Mouse (Mus musculus) testis, adult 2 months (tissue): ENCODE results near the gene Heatr4. TPM values are rescaled to one million over a fixed set of nuclear protein-coding genes. Genes with fewer than 3 reads are reported as not detected.
A peak's percentile ranks its signal among the peaks of the same experiment; 100 is the strongest.

Experiments used
- H3K27ac ChIP-seq: fragments of 200-500 bp; 2 replicates; pipeline ENCODE4 v1.5.1; 2012; ENCODE audit warnings: low read depth, low read length; ENCODE audit not compliant: control insufficient read depth, insufficient read depth
- H3K27me3 ChIP-seq: fragments of 200-500 bp; 2 replicates; pipeline ENCODE4 v1.6.1; 2012; ENCODE audit warnings: mild to moderate bottlenecking, low read length, moderate library complexity; ENCODE audit not compliant: control insufficient read depth, insufficient read depth
- H3K36me3 ChIP-seq: fragments of 200-500 bp; 2 replicates; pipeline ENCODE4 v1.6.1; 2012; ENCODE audit warnings: mild to moderate bottlenecking, low read length; ENCODE audit not compliant: control insufficient read depth, insufficient read depth
- H3K4me1 ChIP-seq: fragments of 200-500 bp; 2 replicates; pipeline ENCODE4 v1.6.1; 2012; ENCODE audit warnings: low read length; ENCODE audit not compliant: control insufficient read depth, insufficient read depth
- H3K4me3 ChIP-seq: fragments of 200-500 bp; 2 replicates; pipeline ENCODE4 v1.5.1; 2012; ENCODE audit warnings: low read depth, mild to moderate bottlenecking, low read length, moderate library complexity, mixed read lengths; ENCODE audit not compliant: control insufficient read depth
- CTCF ChIP-seq: fragments of 200-500 bp; IDR thresholded peaks from 2 replicates; pipeline ENCODE4 v1.5.1; 2012; ENCODE audit warnings: low read depth, mild to moderate bottlenecking, inconsistent platforms, low read length, moderate library complexity; ENCODE audit not compliant: control insufficient read depth, insufficient read depth, insufficient replicate concordance
- POLR2A ChIP-seq: fragments of 200-500 bp; IDR thresholded peaks from 2 replicates; pipeline ENCODE4 v1.6.1; 2012; ENCODE audit warnings: low read depth, mild to moderate bottlenecking, inconsistent platforms, low read length, moderate library complexity; ENCODE audit not compliant: control insufficient read depth
- polyA plus RNA-seq: library from polyadenylated mRNA; depleted of rRNA; stranded (reverse); fragments of >200 nt; gene quantifications from 2 replicates; pipeline ENCODE4 v1.2.3, GENCODE M21; 2012

Heatr4 gene
- polyA plus RNA-seq, 1 experiment = 33.7 TPM

- TF ChIP-seq CTCF (no peak), POLR2A (no peak)
- H3K4me3 ChIP-seq = no peak overlapping the region
- peaks cover 4% of the 10 kb centered on the region for H3K4me1 ChIP-seq
- no peaks in the 10 kb centered on the region for H3K27me3 ChIP-seq
- no peaks in the 10 kb centered on the region for H3K36me3 ChIP-seq
- no peak overlapping the region for H3K27ac ChIP-seq
Observed at GRCm38 (mm10) chr12:83925160-83925703, 59.4 kb downstream of the Heatr4 start.

- Histone ChIP-seq H3K4me1 (peaks cover 7% of the 10 kb centered on the region), H3K4me3 (no peak overlapping the region), H3K27ac (no peak overlapping the region), H3K36me3 (no peaks in the 10 kb centered on the region), H3K27me3 (no peaks in the 10 kb centered on the region)
- no peak for TF ChIP-seq POLR2A
- TF ChIP-seq CTCF = no peak
Observed at GRCm38 (mm10) chr12:83924332-83924731, 60.3 kb downstream of the Heatr4 start.

- no peaks in the 10 kb centered on the region for H3K36me3 ChIP-seq
- no peak overlapping the region for H3K4me3 ChIP-seq
- no peaks in the 10 kb centered on the region for H3K27me3 ChIP-seq
- peaks cover 7% of the 10 kb centered on the region for H3K4me1 ChIP-seq
- H3K27ac ChIP-seq = no peak overlapping the region
- TF ChIP-seq POLR2A = no peak
- no peak for TF ChIP-seq CTCF
Observed at GRCm38 (mm10) chr12:83923486-83923859, 61.2 kb downstream of the Heatr4 start.

- no peak overlapping the region for H3K27ac ChIP-seq
- peaks cover 7% of the 10 kb centered on the region for H3K4me1 ChIP-seq
- TF ChIP-seq POLR2A = no peak
- no peak for TF ChIP-seq CTCF
Observed at GRCm38 (mm10) chr12:83922724-83923485, 61.7 kb downstream of the Heatr4 start.

GRCm38 (mm10) chr12:83921535-83922381, 62.9 kb downstream of the Heatr4 start, which contains the start of gene Numb:
Numb (minus strand) TSS chr12:83921934.
- Histone ChIP-seq H3K4me3 (peak within 1 kb of the TSS; percentile 98), H3K4me1 (peaks cover 7% of the 10 kb centered on the region), H3K27ac (peak within 1 kb of the TSS; percentile 90), H3K36me3 (no peaks in the 10 kb centered on the region), H3K27me3 (no peaks in the 10 kb centered on the region)
- TF ChIP-seq POLR2A (peak; percentile 87), CTCF (no peak)

More at GRCm38 (mm10) chr12:83922724-83923485, 61.7 kb downstream of the Heatr4 start:
- Histone ChIP-seq H3K27me3 (no peaks in the 10 kb centered on the region), H3K4me3 (no peak overlapping the region), H3K36me3 (no peaks in the 10 kb centered on the region)

- Histone ChIP-seq H3K27ac (peak overlapping the region; percentile 89), H3K36me3 (no peaks in the 10 kb centered on the region), H3K4me3 (peak overlapping the region; percentile 98), H3K27me3 (no peaks in the 10 kb centered on the region), H3K4me1 (peaks cover 7% of the 10 kb centered on the region)
- no peak for TF ChIP-seq POLR2A
- no peak for TF ChIP-seq CTCF
Observed at GRCm38 (mm10) chr12:83920721-83921441, 63.8 kb downstream of the Heatr4 start.
